Mouse (Mus musculus): ENCODE measurements around the gene Galnt17.

Gene Galnt17

DNA sequence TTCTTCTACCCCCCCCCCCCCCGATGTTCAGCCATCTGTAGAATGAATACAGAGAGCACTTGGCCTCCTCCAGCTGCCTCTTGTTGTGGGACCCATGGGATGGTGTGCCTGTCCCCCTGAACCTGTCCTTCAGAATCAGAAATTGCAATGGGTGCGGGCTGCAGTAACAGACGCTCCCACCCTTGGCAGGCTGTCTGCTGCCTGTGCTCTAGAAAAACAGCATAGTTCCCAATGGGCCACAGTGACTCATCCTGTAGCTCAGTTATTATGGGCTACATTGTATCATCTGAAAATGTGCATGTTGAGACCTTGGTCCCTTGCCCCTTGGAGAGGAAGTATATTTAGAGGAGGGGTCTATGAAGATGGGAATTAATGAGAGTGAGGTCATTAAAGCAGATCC, 283.8 kb downstream of the Galnt17 start:
- DNase-seq (ENCODE audit: low read depth in 1 of 2, low spot score in 2 of 2) = no peak

DNA sequence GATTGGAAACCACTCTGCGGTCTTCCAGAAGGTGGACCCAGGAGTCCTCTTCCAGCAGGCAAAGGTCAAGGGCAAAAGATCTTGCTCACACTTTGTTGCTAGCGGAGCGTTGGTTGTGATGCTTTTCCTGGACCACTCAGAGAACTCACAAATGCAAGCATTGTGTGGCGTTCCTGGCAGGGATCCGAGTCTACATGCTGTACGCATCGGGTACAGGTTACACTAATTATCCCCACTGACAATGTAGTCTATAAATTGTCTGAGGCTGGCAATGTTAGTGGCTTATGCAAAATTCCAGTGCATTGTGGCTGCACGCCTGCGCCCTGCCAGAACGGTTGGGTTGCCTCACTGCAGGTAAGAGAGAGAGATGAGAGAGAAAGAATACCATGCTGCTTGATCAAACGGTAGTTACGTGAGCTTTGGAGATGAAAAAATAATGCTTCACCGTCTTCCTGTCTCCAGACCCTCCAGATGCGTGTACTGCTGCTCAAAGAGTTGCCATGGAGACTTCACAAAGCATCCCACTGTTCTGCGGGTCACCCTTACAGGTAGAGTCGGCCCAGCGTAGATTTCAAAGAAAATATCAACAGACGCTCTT, 285.8 kb downstream of the Galnt17 start:
- DNase-seq (ENCODE audit: low read depth in 1 of 2, low spot score in 2 of 2) = no peak

DNA sequence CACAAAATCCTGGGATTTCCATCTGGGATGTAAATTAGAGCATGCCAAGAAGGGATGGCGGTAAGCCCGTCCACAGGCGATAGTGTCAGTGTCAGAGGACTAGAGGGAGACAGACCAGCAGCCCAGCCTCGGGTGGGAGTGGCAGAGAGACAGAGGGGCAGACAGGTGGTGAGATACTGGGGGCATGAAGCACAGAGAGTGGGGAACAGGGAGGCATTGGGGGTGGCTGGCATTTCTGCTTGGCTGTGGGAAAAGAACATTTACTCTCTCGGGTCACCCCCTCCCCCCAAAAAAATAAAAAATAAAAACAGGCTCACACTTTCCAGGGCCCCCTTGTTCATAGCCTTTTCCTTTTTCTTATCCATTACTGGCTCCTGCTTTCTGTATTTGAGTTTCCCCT, 287.4 kb downstream of the Galnt17 start:
- DNase-seq (ENCODE audit: low read depth in 1 of 2, low spot score in 2 of 2) = no peak

DNA sequence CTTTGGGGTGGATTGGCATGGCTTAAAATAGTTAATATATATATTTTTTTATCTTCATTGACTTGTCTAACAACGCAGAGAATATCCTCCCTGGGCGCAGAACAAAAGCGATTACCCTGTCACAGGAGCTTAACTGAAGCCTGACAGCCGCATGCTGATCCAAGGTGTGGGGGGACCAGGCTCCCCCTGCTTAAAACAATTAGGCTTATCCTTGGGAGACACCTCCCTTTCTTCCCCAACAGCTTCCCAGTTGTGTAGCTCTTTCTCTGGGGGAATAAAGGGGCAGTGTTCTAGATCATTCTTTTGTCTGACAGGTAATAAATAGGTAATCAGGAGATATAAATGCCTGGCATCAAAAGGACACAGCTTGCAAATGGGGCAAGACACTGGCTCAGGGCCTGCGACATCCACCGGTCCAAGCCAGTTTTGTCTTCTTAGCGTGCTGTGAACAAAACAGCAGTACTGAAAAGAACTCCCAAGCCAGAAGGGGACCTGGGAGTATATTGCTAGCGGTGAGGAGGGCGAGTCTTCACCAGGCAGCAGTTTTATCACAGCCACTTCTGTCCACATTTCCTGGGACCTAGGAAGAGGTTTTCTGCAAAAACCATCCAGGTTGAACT, 288.8 kb downstream of the Galnt17 start:
- DNase-seq (ENCODE audit: low read depth in 1 of 2, low spot score in 2 of 2) = no peak

DNA sequence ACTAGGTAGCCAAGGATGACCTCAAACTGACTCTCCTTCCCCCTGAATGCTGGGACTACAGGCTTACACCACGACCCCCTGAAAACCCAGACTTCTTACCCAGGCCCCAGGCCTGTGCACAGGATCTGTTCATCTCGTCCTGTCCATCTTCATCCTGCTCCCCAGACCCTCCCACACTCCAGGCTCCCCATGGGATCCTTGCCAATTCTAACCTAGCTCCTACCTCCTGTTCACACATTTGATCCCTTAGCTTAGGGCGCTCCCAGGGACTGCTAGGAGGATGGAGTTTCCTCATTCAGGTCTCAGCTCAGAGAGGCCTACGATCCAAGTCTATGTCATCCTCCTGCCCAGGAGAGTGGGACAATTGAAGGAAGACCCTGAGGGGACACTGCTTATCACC, 292.2 kb downstream of the Galnt17 start:
- no peak for DNase-seq (ENCODE audit: low read depth in 1 of 2, low spot score in 2 of 2)

DNA sequence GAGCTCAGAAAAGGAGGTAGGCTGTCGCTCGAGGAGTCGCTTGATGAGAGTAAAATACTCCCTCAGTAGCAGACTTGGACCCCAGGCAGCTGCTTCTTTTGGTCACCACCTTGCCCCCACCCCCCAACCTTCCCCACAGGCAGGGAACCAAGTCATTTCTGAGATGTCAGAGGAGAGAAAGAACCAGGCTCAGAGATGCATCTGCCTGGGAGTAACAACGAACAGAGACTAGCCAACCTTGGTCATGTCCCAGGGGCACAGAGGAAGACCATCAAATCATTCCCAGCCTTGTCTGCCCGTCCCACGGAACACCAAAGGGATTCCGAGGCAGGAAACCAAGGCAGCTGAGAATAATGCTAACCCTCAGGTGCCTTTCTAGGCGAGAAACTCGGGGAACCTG, 293.0 kb downstream of the Galnt17 start:
- DNase-seq (ENCODE audit: low read depth in 1 of 2, low spot score in 2 of 2) = no peak

DNA sequence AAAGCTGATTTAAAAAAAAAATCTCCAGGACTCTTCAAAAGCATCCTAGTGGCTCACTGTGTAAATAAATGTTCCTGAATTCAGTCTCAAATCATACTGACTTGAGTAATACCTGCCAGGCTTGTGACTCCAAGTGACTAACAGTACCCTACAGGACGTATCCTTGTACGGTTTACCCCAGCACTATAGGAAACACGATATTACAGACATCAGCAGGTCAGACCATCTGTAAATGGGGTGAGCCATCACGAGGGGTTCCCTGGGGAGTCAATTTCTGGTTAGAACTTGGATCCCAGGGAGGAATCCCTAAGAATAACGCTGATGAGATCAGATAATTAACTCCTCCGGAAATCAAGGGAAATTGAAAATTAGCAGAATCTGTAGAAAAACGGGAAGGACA, 294.5 kb downstream of the Galnt17 start:
- DNase-seq (ENCODE audit: low read depth in 1 of 2, low spot score in 2 of 2) = no peak

DNA sequence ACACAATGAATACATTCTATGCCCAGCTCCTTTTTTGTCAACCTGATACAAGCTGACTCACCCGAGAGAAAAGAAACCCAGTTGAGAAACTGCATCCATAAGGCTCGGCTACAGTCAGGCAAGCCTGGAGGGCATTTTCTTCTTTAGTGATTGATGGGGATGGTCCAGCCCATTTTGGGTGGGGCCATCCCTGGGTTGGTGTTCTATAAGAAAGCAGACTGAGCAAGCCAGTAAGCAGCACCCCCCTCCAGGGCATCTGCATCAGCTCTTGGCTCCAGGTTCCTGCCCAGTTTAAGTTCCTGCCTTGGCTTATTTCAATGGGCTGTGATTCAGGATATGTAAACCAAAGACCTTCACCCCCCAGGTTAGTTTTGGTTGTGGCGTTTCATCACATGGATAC, 295.2 kb downstream of the Galnt17 start:
- no peak for DNase-seq (ENCODE audit: low read depth in 1 of 2, low spot score in 2 of 2)

DNA sequence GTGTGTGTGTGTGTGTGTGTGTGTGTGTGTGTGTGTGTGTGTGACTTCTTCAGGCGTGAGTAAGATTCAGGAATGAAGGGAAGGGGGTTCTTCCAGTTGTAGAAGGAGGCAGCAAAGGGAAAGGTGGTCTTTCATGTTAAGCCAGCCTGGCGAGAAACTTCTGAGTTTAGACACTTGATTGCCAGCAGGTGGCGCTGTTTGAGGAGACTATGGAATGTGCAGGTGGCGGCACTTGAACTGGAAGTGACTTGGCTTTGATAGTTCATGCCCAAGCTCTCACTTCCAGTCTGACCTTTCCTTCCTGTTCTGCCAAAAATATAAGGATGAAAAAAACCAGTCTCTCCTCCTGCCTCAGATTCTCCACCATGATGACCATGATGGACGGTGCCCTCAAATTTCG, 298.8 kb downstream of the Galnt17 start:
- DNase-seq (ENCODE audit: low read depth in 1 of 2, low spot score in 2 of 2) = no peak

DNA sequence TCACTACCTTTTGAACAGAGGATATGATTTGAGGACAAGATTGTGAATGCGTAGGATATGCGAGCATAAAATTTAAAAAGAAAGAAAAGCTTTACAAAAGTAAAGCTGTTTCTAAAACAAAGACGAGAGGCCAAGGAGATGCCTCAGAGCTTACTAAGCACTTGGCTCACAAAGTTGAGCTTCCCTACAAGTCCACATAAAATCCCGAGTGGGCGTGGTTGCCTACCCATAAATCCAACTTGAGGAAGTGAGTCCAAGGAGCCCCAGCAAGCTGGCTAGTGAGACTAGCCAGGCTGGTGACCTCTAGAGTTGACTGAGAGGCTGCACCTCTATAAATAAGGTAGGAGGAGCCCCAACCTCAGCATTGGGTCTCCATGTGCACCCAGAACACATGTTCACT, 299.8 kb downstream of the Galnt17 start:
- no peak for DNase-seq (ENCODE audit: low read depth in 1 of 2, low spot score in 2 of 2)

DNA sequence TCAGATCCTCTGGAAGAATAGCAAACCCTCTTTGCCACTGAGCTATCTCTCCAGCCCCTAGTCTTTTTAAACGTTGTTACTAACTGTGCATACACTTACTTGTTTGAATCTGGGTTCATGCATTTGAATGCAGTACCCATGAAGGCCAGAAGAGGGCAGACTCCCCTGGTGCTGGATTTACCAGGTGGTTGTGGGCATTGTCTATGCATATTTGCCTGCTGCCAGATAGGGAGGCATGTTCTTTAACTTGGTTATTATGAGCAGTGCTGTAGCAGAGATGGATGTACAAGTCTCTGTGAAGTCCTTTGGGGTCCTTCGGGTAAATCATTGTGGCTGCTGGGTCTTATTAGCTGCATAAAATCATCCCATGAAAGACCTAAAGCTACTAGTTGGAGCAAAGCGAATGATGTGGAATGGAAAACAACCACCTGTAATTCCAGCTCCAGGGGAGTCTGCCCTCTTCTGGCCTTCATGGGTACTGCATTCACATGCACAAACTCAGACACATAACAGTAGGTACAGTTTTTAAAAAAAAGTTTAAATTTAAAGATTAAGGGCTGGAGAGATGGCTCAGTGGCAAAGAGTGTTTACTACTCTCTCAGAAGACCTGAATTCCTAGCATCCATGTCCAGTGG, 300.3 kb downstream of the Galnt17 start:
- no peak for DNase-seq (ENCODE audit: low read depth in 1 of 2, low spot score in 2 of 2)

DNA sequence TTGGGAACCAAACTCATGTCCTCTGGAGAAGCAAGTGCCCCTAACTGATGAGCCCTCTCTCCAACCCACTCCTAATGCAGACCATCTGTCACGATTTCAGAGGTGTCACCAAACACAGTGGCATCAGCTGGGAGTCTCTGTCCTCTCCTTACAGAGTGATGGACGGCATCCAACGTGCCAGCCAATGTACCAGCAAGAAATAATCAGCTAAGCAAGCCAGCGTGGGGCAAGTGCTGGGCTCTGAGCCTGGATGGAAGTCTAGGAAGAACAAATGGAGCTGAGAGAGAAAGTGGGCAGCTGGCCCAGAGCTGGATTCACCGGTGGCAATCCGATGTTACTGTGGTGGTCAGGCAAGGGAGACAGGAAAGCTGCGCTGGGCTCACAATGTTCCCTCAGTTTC, 301.1 kb downstream of the Galnt17 start:
- no peak for DNase-seq (ENCODE audit: low read depth in 1 of 2, low spot score in 2 of 2)

DNA sequence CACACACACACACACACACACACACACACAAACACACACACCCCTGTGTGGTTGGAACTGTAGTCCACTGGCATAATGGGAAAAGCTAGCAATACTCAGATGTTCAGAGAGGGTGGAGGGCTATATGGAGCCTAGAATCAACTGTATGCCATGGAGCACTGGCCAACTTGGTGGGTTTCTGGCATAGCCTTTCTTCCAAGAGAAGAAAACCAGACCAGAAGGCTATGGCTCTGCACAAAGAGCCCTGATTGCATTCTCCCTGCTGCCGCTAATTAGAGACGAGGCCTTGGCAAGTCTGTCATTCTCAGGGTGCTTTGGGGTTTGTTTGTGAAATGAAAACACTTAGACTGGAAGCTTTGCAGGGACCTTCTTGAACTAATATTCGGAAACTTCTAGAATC, 301.8 kb downstream of the Galnt17 start:
- DNase-seq (ENCODE audit: low read depth in 1 of 2, low spot score in 2 of 2) = no peak

DNA sequence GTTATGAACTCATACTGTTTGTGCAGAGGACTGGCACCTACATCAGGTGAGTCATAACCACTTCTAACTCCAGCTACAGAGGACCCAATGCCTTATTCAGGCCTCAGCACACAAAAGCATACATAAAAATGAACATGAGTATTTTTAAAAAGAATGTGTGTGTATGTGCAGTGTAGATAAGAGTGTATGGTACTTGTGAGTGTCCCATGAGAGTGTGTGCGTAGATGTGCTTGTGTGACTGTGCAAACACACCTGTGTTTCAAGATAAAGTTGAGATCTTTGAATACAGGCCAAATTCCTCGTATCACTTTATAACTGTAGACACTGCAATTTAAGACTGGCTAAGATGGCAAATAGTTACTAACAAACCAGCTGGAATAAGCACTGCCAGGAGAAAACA, 307.7 kb downstream of the Galnt17 start:
- no peak for DNase-seq (ENCODE audit: low read depth in 1 of 2, low spot score in 2 of 2)

DNA sequence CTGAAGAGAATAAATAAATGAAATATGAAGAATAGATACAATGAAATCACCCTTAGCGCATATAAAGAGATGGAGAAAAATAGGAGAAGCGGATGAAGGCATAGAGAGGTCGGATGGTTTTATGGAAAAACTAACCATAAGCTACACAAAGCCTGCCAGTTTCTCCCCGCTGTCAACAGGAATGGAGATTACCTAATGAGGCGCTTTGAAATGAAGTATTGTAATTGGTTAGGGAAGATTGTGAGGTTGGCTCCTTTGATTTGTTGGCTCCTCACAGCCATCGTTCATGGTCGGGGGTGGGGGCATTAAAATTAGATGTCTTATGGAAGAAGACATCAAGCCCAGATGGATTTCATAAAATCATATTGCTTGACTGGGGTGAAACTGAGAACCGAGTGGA, 329.0 kb downstream of the Galnt17 start:
- no peak for DNase-seq (ENCODE audit: low read depth in 1 of 2, low spot score in 2 of 2)

DNA sequence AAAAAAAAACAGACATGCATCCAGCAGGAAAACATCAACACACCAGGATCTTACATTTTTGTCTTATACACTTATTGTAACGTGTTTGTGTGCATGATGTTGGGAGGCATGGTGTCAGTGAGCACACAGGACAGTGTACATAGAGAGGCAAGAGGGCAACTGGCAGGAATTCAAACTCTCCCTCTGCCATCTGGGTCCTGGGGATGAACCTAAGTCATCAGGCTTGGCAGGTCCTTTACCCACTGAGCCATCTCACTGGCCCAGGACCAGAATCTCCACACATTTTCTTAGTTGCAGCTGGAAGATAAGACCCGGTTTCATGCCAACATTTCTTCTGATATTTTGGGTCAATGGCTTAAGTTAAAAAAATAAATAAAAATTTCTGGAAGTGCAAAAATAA, 329.4 kb downstream of the Galnt17 start:
- no peak for DNase-seq (ENCODE audit: low read depth in 1 of 2, low spot score in 2 of 2)

DNA sequence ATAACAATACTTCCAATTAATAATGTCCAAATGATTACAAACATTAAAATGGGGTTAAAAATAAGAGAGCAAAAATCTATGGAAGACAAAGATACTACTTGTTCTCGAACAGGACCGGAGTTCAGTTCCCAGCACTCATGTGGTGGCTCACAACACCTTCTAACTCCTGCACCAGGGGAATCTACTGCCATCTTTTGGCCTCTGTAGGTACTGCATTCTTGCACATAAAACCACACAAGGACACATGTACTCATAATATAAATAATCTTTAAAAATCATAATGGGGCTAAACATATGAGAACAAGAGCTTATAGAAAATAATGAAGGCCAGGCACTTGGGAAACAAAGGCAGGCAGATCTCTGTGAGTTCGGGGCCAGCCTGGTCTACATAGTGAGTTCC, 330.3 kb downstream of the Galnt17 start:
- no peak for DNase-seq (ENCODE audit: low read depth in 1 of 2, low spot score in 2 of 2)

DNA sequence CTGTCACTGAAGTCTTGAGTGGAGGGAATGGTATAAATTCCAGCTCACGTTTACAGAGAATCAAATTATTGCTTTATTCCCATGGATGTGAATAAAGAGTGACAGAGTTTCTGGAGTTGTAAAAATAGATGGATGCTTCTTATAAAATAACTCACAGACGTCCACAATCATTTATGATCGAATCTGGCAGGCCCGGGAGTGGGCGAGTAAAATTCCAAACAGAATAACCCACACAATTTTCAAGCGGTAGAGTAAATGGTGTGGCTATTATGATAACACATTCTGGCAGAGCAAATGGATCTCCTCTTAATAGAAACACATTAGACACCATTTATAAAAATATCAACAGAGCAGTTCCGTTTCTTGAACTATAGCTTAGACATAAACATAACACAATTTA, 355.9 kb downstream of the Galnt17 start:
- no peak for DNase-seq (ENCODE audit: low read depth in 1 of 2, low spot score in 2 of 2)

DNA sequence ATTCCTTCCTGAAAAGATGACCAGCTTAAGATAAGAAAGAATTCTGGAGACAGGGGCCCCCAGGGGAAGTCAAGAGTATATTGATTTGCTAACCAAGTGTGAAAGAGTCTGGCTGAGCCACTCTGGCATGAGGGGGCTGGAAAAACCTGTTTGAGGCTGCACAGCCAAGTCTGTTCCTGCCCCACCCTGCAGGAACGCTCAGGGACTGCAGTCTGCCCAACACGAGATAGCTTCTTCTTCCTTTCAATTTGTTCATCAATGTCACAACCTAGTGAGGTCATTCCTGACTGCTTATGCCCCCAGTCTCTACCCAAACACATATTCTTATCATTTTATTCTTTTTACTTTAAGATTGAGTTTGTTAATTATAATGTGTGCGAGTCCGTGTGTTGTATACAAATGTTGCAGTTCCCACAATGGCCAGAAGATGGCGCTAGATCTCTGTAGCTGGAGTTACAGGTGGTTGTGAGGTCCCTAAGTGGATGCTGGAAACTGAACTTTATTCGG, 357.4 kb downstream of the Galnt17 start:
- no peak for DNase-seq (ENCODE audit: low read depth in 1 of 2, low spot score in 2 of 2)

DNA sequence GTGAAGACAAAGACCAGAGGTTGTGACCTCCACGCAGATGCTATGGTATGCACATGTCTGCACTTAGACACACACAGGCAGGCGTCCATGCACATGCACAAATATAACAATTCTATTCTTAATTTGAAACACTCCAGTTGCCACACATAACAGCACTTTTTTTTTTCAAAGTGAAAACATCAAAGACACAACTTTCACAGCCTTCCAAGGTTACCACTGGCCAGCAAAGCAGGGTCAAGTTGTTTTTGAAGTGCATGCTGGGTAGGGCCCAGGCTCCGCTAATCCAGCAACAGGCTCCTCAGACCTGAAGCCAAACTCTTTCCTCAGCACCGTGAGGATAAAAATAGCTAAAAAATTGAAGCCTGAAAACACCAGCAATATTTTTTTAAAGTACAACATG, 357.9 kb downstream of the Galnt17 start:
- no peak for DNase-seq (ENCODE audit: low read depth in 1 of 2, low spot score in 2 of 2)

DNA sequence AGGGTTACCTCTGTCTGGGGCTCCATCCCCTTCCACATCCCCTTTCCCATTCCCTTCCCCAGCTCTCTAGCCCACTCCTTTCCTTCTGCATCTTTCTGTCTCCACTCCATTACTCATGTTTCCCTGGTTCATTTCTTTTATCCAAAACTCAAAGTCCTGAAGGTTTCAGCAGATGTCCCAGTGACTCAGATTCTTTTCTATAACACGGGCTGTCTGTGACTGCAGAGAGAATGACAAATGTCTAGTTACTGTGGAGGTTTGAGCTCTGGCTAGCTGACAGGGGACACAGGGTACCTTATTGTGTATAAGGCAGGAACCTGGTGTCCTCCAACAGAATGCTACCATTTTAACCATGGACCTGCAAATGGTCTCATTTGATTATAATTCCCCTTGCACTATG, 358.6 kb downstream of the Galnt17 start:
- no peak for DNase-seq (ENCODE audit: low read depth in 1 of 2, low spot score in 2 of 2)

DNA sequence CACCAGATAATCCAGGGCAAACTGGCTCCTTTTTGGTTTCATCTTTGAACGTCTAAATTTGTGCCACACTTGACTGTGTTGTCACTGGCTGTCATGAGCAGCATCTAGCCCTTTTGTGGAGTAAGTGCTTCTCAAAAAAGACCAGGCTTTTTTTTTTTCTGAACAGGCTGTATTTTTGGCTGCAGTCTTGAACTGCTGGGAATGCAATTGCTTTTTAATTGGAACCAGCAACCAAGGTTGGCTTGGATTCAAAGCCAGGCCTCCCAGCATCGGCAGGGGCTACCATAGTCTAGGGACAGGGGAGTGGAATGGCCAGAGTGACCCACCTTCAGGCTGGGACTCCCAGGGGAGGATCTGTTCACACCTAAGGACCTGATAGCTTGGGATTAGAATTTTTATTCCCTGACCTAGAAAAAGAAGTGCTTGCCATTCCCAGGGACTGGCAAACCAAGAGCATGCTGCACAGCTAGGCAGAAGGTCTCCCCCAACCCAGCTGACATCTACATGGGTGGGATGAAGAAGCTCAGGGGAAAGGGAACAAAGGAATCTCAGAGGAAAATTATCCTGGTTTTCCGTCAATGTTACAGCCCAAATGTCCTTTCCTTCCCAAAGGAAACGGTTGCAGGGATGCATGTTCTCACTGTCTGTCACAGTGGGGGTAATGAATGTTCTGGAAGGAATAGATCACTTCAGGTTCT, 369.2 kb downstream of the Galnt17 start:
- DNase-seq (ENCODE audit: low read depth in 1 of 2, low spot score in 2 of 2) = no peak

Measured in monocyte, adult 2 months (primary cell).